Mouse (Mus musculus) hindbrain, embryonic 16.5 days (tissue): Measurements from ENCODE around the gene Frat2. TPM values are rescaled to one million over a fixed set of nuclear protein-coding genes. Genes with fewer than 3 reads are reported as not detected.

Experiments used
- ATAC-seq: fragments of 200-750 bp; cut with Nextera tagmentation; 2 replicates; pipeline ENCODE4 v1.8.0; 2017; ENCODE audit warnings: moderate TSS enrichment, moderate library complexity
- H3K27ac ChIP-seq: fragments of 300-500 bp; sonication (generic); 2 replicates; pipeline ENCODE4 v1.5.1; 2014; ENCODE audit warnings: low read depth, mild to moderate bottlenecking, control low read depth, low read length, moderate library complexity
- H3K27me3 ChIP-seq: fragments of 300-500 bp; sonication (generic); replicated peaks from 2 replicates; pipeline ENCODE4 v1.6.1; 2014; ENCODE audit warnings: low read length; ENCODE audit not compliant: control insufficient read depth, insufficient read depth
- H3K36me3 ChIP-seq: fragments of 300-500 bp; sonication (generic); 2 replicates; pipeline ENCODE4 v1.6.1; 2014; ENCODE audit warnings: mild to moderate bottlenecking, low read length, moderate library complexity, mixed read lengths; ENCODE audit not compliant: control insufficient read depth, insufficient read depth
- H3K4me1 ChIP-seq: fragments of 300-500 bp; sonication (generic); 2 replicates; pipeline ENCODE4 v1.6.1; 2014; ENCODE audit warnings: low read depth, low read length; ENCODE audit not compliant: control insufficient read depth, insufficient read depth
- H3K4me2 ChIP-seq: fragments of 300-500 bp; sonication (generic); 2 replicates; pipeline ENCODE4 v1.6.1; 2014; ENCODE audit warnings: mild to moderate bottlenecking, low read length, control low read depth, moderate library complexity
- H3K4me3 ChIP-seq: fragments of 300-500 bp; sonication (generic); 2 replicates; pipeline ENCODE4 v1.5.1; 2014; ENCODE audit warnings: mild to moderate bottlenecking, low read length, control low read depth, moderate library complexity
- H3K9ac ChIP-seq: fragments of 300-500 bp; sonication (generic); 2 replicates; pipeline ENCODE4 v1.6.1; 2014; ENCODE audit warnings: low read depth, mild to moderate bottlenecking, control low read depth, low read length, moderate library complexity
- H3K9me3 ChIP-seq: fragments of 300-500 bp; sonication (generic); 2 replicates; pipeline ENCODE4 v1.6.1; 2014; ENCODE audit warnings: mild to moderate bottlenecking, low read length, moderate library complexity; ENCODE audit not compliant: control insufficient read depth
- WGBS: fragments of 180-500 bp; shearing (Covaris S2); extraction: QIAGEN DNeasy Blood & Tissue Kit; methylation state at CpG from one replicate; pipeline ENCODE4 v1.1.7; 2014; 5-methylcytosine and 5-hydroxymethylcytosine counted together
- polyA plus RNA-seq: library from polyadenylated mRNA; unstranded; fragments of >200 nt; fragmentation: Nextera tagmentation; extraction: Ambion mirVana; gene quantifications from 2 replicates; pipeline ENCODE4 v1.2.1, GENCODE M21; 2015

Frat2 gene
- polyA plus RNA-seq, 1 experiment from 2014 or later, result 4.3 TPM

GRCm38 (mm10) chr19:41800986-41801741, 46.8 kb downstream of the Frat2 start:
- Histone ChIP-seq H3K9me3 (no peaks in the 10 kb centered on the region), H3K9ac (peak overlapping the region; percentile 64), H3K4me3 (peak overlapping the region; percentile 69), H3K27me3 (no peaks in the 10 kb centered on the region), H3K4me1 (peaks cover 10% of the 10 kb centered on the region), H3K27ac (peak overlapping the region; percentile 63), H3K4me2 (peak overlapping the region; percentile 83), H3K36me3 (no peaks in the 10 kb centered on the region)
- ATAC-seq, result no peak
- 4% methylated on average over 26 of the region's 26 CpGs for WGBS

- Histone ChIP-seq H3K4me2 (peak overlapping the region; percentile 83), H3K9me3 (no peaks in the 10 kb centered on the region), H3K4me3 (no peak overlapping the region), H3K4me1 (peaks cover 10% of the 10 kb centered on the region), H3K36me3 (no peaks in the 10 kb centered on the region), H3K27ac (no peak overlapping the region), H3K27me3 (no peaks in the 10 kb centered on the region), H3K9ac (no peak overlapping the region)
- no peak for ATAC-seq
- 41% methylated on average over 6 of the region's 6 CpGs for WGBS
These were observed 47.5 kb downstream of the Frat2 start for GRCm38 (mm10) chr19:41800451-41800850.

DNA sequence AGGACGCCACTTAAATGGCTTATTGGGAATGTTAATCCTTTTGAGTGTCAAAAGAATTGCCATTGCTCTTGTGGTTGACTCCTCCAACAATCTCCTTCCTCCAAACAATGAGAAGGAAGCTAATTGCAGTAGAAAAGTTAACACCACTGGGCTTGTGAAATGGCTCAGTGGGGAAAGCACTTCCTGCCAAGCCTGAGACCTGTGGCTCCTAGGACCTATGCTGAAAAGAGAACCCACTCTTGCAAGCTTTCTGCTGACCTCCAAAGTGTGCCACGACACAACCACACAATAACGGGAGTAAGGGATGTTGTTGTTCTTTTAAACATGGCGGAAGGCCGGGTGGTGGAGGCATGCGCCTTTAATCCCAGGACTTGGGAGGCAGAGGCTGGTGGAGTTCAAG, 50.4 kb downstream of the Frat2 start:
- Histone ChIP-seq H3K27ac (no peak overlapping the region), H3K9ac (no peak overlapping the region), H3K36me3 (no peaks in the 10 kb centered on the region), H3K4me1 (peaks cover 10% of the 10 kb centered on the region), H3K27me3 (no peaks in the 10 kb centered on the region), H3K4me2 (no peak overlapping the region), H3K4me3 (no peak overlapping the region), H3K9me3 (no peaks in the 10 kb centered on the region)
- ATAC-seq, result no peak
- 94% methylated on average over 6 of the region's 6 CpGs for WGBS

GRCm38 (mm10) chr19:41796789-41797327, 51.1 kb downstream of the Frat2 start:
- no peak overlapping the region for H3K4me2 ChIP-seq
- H3K27ac ChIP-seq, result no peak overlapping the region
- no peaks in the 10 kb centered on the region for H3K36me3 ChIP-seq
- H3K4me1 ChIP-seq, result peaks cover 7% of the 10 kb centered on the region
- no peaks in the 10 kb centered on the region for H3K27me3 ChIP-seq
- H3K9ac ChIP-seq, result no peak overlapping the region
- no peak overlapping the region for H3K4me3 ChIP-seq
- 89% methylated on average over 12 of the region's 12 CpGs for WGBS
- no peaks in the 10 kb centered on the region for H3K9me3 ChIP-seq
- ATAC-seq, result no peak

DNA sequence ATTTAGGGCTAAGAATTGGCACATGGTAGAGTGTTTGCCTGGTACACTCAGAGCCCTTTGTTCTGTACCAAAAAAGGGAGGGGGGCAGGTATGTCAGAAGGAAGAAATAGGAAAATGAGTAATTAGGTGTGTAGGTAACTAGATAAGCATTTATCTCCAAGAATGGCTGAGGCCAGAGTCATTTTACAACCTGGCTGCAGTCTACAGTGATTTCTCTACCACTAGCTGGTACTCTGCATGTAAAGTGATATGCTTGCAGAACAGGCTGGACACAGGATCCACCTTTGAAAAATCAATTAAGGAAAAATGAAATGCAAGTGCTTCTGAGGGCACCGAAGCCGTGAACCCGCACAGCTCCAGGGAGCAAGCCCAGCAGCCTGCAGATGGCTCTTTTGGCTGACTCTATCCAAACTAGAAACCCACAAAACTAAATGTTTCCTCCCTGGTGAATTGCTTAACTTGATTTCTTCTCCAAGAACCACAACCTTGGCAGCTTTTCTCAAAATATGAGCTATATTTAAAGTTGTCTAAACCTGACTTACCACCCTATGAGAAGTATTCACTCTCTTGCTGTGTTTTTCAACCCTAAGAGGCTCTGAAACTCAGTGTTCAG, 51.7 kb downstream of the Frat2 start:
- no peak for ATAC-seq
- Histone ChIP-seq H3K9me3 (no peaks in the 10 kb centered on the region), H3K4me2 (no peak overlapping the region), H3K36me3 (no peaks in the 10 kb centered on the region), H3K4me3 (no peak overlapping the region), H3K4me1 (peaks cover 6% of the 10 kb centered on the region), H3K27me3 (no peaks in the 10 kb centered on the region), H3K27ac (no peak overlapping the region), H3K9ac (no peak overlapping the region; the same call in 1 of the 2 replicates)
- WGBS, result 83% methylated on average over 3 of the region's 3 CpGs

Other genes with a start within 250 kb of the Frat2 start
- gene Slit1, start 104.5 kb downstream of the Frat2 start, polyA plus RNA-seq, result 17.4 and 23.1 TPM in 2 replicates
- gene Arhgap19, start 46.1 kb downstream of the Frat2 start, polyA plus RNA-seq, result 3.8 and 5.9 TPM in 2 replicates
- 18.2 and 19.6 TPM in 2 replicates for gene Frat1, start 18.2 kb downstream of the Frat2 start, polyA plus RNA-seq
- 16.6 and 21.2 TPM in 2 replicates for gene Rrp12, start 48.0 kb upstream of the Frat2 start, polyA plus RNA-seq
- 619 and 637 TPM in 2 replicates for gene Pgam1, start 63.8 kb upstream of the Frat2 start, polyA plus RNA-seq
- 52.4 and 55.9 TPM in 2 replicates for gene Exosc1, start 85.3 kb upstream of the Frat2 start, polyA plus RNA-seq
- gene Zdhhc16, start 85.3 kb upstream of the Frat2 start, polyA plus RNA-seq, result 91.3 and 91.4 TPM in 2 replicates
- gene Mms19, start 133.0 kb upstream of the Frat2 start, polyA plus RNA-seq, result 30.0 and 31.3 TPM in 2 replicates
- 13.4 and 15.2 TPM in 2 replicates for gene Ubtd1, start 133.6 kb upstream of the Frat2 start, polyA plus RNA-seq
- gene Ankrd2, start 187.9 kb upstream of the Frat2 start, polyA plus RNA-seq, result 1.1 and 1.5 TPM in 2 replicates
- 2.0 and 2.4 TPM in 2 replicates for gene Hoga1, start 197.5 kb upstream of the Frat2 start, polyA plus RNA-seq
- not detected in 2 replicates for gene 4933411K16Rik, start 204.1 kb upstream of the Frat2 start, polyA plus RNA-seq
- gene Morn4, start 238.2 kb upstream of the Frat2 start, polyA plus RNA-seq, result 137 and 139 TPM in 2 replicates
- 9.6 and 23.9 TPM in 2 replicates for gene Pi4k2a, start 242.3 kb upstream of the Frat2 start, polyA plus RNA-seq